Mouse (Mus musculus) lung, adult 2 months (tissue): ENCODE results near the gene Rer1. TPM values are rescaled to one million over a fixed set of nuclear protein-coding genes. Genes with fewer than 3 reads are reported as not detected.
"Not testable (repeated sequence)": the region's sequence is repeated elsewhere in the genome, so short reads cannot be mapped to it uniquely, and the experiment has no call there.

Source experiments
- DNase-seq: peaks from one replicate; pipeline ENCODE4 v3.0.0; 2022
- H3K4me1 ChIP-seq: fragments of 200-500 bp; 2 replicates; pipeline ENCODE4 v1.6.1; 2011; ENCODE audit warnings: low read length; ENCODE audit not compliant: control insufficient read depth, insufficient read depth
- H3K4me3 ChIP-seq: fragments of 200-500 bp; replicated peaks from 2 replicates; pipeline ENCODE3; 2011; ENCODE audit warnings: low read depth, mild to moderate bottlenecking, control low read depth, low read length; ENCODE audit errors: extremely low read depth
- CTCF ChIP-seq: fragments of 200-500 bp; IDR thresholded peaks from 2 replicates; pipeline ENCODE4 v1.5.1; 2011; ENCODE audit warnings: mild to moderate bottlenecking, low read length, control low read depth; ENCODE audit not compliant: insufficient read depth
- POLR2A ChIP-seq: fragments of 200-500 bp; IDR thresholded peaks from 2 replicates; pipeline ENCODE4 v1.6.1; 2011; ENCODE audit warnings: low read depth, mild to moderate bottlenecking, control low read depth, low read length, borderline replicate concordance; ENCODE audit errors: extremely low read depth
- WGBS: fragments of 180-500 bp; shearing (Covaris S2); methylation state at CpG from one replicate; pipeline ENCODE4 v1.1.7; 2018; 5-methylcytosine and 5-hydroxymethylcytosine counted together
- polyA plus RNA-seq: library from polyadenylated mRNA; depleted of rRNA; stranded (reverse); fragments of >200 nt; gene quantifications from 2 replicates; pipeline ENCODE4 v1.2.3, GENCODE M21; 2012

The Rer1 gene
- polyA plus RNA-seq, 1 experiment: 85.9 TPM

DNA sequence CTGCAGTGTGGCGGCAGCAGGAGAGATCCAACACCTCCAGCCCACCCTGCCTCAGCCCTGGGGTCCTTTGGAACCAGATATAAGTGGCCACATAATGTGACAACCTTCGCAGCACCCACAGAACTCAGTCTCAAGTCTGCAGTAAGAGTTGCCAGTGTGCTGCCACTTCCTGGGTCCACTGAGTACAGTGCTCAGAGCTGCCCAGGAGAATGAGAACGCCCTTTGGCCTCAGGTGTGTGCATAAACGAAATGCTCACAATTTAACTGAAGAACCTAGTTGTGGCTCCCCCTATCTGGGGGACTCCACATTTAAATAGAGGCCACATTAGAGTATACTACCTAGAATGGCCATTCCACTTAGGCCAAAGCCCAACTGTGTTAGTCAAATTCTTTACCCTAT, 2.6 kb downstream of the Rer1 start:
- 82% methylated on average over 4 of the region's 4 CpGs for WGBS
- TF ChIP-seq POLR2A (no peak), CTCF (no peak)
- no peak for DNase-seq
- Histone ChIP-seq H3K4me3 (no peak overlapping the region), H3K4me1 (peaks cover 4% of the 10 kb centered on the region; the same call in 1 of the 2 replicates)

DNA sequence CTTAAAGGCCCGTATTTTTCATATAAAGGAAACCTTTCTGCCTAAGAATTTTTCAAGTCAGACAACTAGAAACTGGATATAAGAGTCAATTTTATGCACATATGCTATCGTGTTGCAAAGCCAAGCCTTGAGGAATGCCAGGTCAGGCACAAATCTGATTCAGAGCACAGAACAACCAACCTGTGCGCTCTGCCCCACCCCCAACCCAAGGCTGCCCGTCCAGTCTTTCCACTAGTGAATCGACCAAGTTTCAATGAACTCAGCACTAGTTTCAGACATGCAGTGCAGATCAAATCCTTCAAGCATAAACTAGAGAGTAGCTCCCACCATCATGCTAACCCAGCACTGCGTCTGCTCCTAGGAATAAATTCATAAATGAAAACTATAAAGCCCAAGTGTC, 6.5 kb downstream of the Rer1 start:
- H3K4me1 ChIP-seq: no peaks in the 10 kb centered on the region
- H3K4me3 ChIP-seq: no peak overlapping the region
- no peak for TF ChIP-seq CTCF
- TF ChIP-seq POLR2A: no peak
- no peak for DNase-seq
- 78% methylated on average over 6 of the region's 6 CpGs for WGBS

DNA sequence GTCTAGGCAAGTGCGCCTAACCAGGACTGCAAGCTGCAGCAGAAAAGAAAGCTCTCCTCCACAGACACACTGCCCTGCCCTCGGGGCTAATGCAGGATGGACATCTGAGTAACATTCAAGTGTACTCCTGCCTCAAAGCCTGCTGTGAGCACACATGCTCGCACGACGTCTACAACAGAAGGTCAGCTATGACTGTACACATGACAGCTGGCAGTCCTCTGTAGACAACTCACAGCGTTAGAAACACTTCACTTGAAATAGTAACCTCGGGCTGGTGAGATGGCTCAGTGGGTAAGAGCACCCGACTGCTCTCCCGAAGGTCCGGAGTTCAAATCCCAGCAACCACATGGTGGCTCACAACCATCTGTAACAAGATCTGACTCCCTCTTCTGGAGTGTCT, 7.4 kb downstream of the Rer1 start:
- not testable (repeated sequence) for DNase-seq, H3K4me3 ChIP-seq, H3K4me1 ChIP-seq
- 72% methylated on average over 10 of the region's 10 CpGs for WGBS

DNA sequence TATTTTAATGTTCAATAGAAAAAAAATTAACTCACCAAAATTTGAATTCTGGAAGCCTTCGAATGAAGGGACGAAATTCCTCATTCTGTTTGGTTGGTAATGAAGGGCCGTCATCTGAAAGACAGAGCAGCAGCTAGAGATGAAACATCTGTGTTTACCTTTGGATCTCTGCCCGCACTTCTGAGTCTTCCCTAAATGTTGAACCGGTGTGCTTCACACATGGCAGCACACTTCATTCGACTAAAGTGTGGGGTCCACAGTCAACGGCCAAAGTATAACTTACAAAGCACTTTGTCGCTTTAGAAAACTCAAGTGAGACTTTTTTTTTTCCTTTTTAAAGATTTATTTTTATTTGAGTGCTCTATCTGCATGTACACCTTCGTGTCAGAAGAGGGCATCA, 9.5 kb downstream of the Rer1 start:
- 65% methylated on average over 9 of the region's 9 CpGs for WGBS
- no peak for DNase-seq

DNA sequence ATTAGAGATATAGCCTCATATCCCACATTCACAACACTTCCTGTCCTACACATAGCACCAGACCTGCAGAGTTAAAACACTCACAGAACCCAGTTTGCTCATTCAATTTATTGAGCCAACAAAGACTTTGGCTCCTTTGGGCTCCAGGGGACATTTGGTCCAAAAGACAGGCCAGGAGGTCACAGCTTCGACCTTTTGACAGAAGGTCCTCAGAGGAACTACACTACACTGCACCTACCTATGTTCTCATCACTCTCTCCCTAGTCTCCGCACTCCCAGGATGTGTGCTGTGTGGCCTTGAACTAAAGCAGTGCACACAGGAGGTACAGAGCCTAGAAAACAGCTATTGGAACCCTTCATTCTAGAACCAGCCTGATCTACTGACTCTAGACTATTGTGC, 10.4 kb downstream of the Rer1 start:
- no peak overlapping the region for H3K4me3 ChIP-seq
- DNase-seq: no peak
- no peak for TF ChIP-seq POLR2A
- WGBS: 97% methylated on average over 2 of the region's 2 CpGs
- no peaks in the 10 kb centered on the region for H3K4me1 ChIP-seq

More for the DNA sequence above, 9.5 kb downstream of the Rer1 start:
- no peak for TF ChIP-seq CTCF
- no peak for TF ChIP-seq POLR2A
- H3K4me3 ChIP-seq: no peak overlapping the region
- H3K4me1 ChIP-seq: no peaks in the 10 kb centered on the region

DNA sequence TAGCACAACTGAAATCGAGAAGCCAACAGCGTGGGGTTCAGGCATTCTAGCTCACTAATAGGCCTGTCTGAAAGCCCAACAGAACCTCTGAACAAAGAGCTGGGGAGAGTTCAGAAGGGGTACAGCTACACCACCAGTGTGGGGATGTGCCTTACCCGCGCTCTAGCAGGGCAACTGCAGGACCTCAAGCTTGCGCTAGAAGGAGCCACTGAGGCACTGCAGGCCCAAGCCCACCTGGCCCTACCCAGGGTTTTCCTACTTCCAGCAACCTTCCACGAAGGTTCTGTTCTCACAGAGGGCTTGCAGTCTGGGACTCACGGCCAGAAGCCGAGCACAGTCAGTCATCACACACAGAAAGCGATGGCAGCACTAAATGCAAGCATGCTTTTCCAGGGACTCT, 11.0 kb downstream of the Rer1 start:
- no peaks in the 10 kb centered on the region for H3K4me1 ChIP-seq
- WGBS: 90% methylated on average over 9 of the region's 9 CpGs
- DNase-seq: no peak
- H3K4me3 ChIP-seq: no peak overlapping the region
- TF ChIP-seq CTCF: no peak
- no peak for TF ChIP-seq POLR2A

DNA sequence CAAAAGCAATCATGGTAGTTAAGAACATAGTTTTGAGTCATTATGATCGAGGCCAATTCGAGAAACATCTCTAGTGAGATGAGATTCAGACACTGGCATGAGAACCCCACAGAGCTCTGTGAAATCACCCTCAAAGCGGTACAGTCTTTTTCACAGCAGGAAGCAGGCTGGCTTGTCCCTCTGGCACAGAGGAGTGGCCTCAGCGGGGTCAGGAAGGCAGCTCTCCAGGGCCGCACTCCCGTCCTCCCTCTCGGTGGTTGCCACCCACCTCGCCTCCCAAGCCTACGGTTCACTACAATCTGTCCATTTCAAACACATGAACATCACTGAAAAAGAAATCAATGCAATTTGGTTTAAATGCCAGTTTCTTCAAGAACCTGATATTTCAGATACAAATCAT, 11.8 kb downstream of the Rer1 start:
- DNase-seq: no peak
- H3K4me1 ChIP-seq: no peaks in the 10 kb centered on the region
- WGBS: 67% methylated on average over 9 of the region's 9 CpGs
- TF ChIP-seq POLR2A (no peak), CTCF (no peak)
- H3K4me3 ChIP-seq: no peak overlapping the region

DNA sequence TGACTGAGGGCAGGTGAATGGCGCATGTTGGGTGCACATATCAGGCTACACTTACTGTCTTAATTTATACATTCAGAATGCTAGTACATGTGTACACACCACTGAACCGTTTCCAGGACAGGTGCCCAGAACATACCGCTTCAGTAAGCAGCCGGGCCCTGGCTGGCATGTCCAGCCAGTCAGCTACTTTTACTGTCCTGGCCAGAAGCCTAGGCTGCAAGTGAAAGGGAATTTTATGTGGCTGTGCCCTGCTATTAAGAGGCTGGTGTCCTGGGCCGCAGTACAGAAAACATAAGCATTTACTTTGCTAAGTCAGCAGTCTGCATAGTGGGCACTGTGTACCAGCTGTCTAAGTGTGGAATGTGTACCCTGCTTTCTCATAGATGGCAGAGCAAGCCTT, 15.3 kb downstream of the Rer1 start:
- 72% methylated on average over 5 of the region's 5 CpGs for WGBS
- peaks cover 8% of the 10 kb centered on the region; the same call in 1 of the 2 replicates for H3K4me1 ChIP-seq
- TF ChIP-seq POLR2A (no peak), CTCF (no peak)
- no peak overlapping the region for H3K4me3 ChIP-seq
- no peak for DNase-seq

DNA sequence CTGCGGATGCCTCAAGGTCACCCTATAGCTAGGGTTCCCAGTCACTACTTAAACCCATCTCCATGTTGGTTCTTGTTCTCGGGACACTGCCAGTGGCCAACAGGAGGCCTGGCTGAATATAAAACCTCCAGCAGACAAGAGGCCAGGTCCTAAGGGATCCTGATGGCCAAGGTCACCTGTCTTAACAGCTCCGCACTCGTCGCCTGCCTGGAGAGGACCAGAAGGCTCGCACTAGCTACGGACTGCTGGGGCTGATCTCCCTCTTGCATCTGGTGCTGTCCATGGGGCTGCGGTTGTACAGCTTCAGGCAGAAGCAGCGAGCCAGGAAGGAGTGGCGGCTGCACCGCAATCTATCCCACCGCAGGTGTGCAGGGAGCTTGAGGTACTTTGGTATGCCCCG, 16.0 kb downstream of the Rer1 start:
- Histone ChIP-seq H3K4me3 (no peak overlapping the region), H3K4me1 (peaks cover 8% of the 10 kb centered on the region; the same call in 1 of the 2 replicates)
- WGBS: 91% methylated on average over 13 of the region's 13 CpGs
- TF ChIP-seq CTCF: no peak
- no peak for TF ChIP-seq POLR2A
- no peak for DNase-seq

DNA sequence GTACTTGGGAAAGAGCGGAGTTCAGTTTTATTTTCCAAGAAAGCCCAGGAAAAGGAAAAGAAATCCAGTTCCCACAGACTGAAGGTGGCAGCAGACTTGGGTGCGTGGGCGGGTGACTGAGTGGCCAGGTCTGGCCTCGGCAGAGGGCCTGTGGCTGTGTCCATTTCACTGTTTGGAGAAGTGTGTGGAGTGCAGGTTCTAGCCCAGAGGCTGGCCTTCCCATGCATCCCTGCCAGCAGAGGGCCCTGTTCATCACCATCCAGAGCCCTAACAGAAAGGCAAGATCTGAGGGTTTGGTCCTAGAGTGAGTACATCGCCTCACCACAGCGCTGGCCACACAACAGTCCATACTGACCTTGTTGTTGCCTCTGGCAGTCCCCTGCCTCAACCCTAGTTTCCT, 17.0 kb downstream of the Rer1 start:
- no peak overlapping the region for H3K4me3 ChIP-seq
- DNase-seq: no peak
- peaks cover 8% of the 10 kb centered on the region; the same call in 1 of the 2 replicates for H3K4me1 ChIP-seq
- TF ChIP-seq POLR2A (no peak), CTCF (peak; percentile 22; the same call in 1 of the 2 replicates)
- WGBS: 72% methylated on average over 6 of the region's 6 CpGs

DNA sequence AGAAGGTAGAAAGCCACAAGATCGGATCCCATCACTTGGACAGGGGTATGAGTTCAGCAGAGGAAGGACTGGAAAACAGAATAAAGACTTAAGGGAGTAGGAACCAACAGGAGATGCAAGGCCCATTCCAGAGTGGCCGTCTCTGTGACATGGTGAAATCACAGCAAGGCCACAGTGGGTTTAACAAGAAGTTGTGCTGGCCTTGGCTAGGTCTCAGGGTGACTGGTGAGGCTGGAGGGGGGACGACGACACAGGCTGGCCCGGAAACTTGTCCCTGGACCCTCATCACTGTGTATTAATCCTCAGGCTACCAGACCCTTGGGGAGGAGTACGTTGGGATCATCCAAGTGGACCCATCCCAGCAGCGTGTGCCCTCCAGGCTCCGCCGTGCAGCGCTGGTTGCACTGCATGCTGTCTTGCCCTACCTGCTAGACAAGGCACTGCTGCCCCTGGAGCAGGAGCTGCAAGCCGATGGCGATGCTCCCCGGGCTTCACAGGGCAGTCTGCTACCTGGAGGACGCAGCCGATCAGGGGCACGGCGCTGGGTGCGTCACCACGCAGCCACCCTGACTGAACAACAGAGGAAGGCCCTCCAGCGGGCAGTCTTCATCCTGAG, 17.7 kb downstream of the Rer1 start:
- no peak for DNase-seq
- 90% methylated on average over 20 of the region's 20 CpGs for WGBS
- TF ChIP-seq POLR2A (no peak), CTCF (no peak)
- Histone ChIP-seq H3K4me1 (peaks cover 8% of the 10 kb centered on the region; the same call in 1 of the 2 replicates), H3K4me3 (no peak overlapping the region)
